Mouse (Mus musculus) heart, embryonic 11.5 days (tissue): ENCODE data around the gene Fat2. TPM values are rescaled to one million over a fixed set of nuclear protein-coding genes. Genes with fewer than 3 reads are reported as not detected.

Experiments
- ATAC-seq: fragments of 200-750 bp; cut with Nextera tagmentation; replicated peaks from 2 replicates; pipeline ENCODE4 v1.8.0; 2017; ENCODE audit warnings: moderate library complexity; ENCODE audit not compliant: insufficient number of reproducible peaks, low FRiP score, low TSS enrichment
- H3K27ac ChIP-seq: fragments of 300-500 bp; sonication (generic); 2 replicates; pipeline ENCODE4 v1.5.1; 2014; ENCODE audit warnings: mild to moderate bottlenecking, low read depth, low read length
- H3K27me3 ChIP-seq: fragments of 300-500 bp; sonication (generic); 2 replicates; pipeline ENCODE4 v1.6.1; 2014; ENCODE audit warnings: mild to moderate bottlenecking, low read length, mixed read lengths; ENCODE audit not compliant: control insufficient read depth, insufficient read depth
- H3K36me3 ChIP-seq: fragments of 300-500 bp; sonication (generic); 2 replicates; pipeline ENCODE4 v1.6.1; 2014; ENCODE audit warnings: mild to moderate bottlenecking, low read length, moderate library complexity, mixed read lengths; ENCODE audit not compliant: control insufficient read depth, insufficient read depth
- H3K4me1 ChIP-seq: fragments of 300-500 bp; sonication (generic); 2 replicates; pipeline ENCODE4 v1.6.1; 2014; ENCODE audit warnings: low read length; ENCODE audit not compliant: control insufficient read depth, insufficient read depth
- H3K4me2 ChIP-seq: fragments of 300-500 bp; sonication (generic); 2 replicates; pipeline ENCODE4 v1.6.1; 2014; ENCODE audit warnings: mild to moderate bottlenecking, moderate library complexity
- H3K4me3 ChIP-seq: fragments of 300-500 bp; sonication (generic); 2 replicates; pipeline ENCODE4 v1.5.1; 2014; ENCODE audit warnings: low read depth, low read length
- H3K9ac ChIP-seq: fragments of 300-500 bp; sonication (generic); 2 replicates; pipeline ENCODE4 v1.6.1; 2014; ENCODE audit warnings: mild to moderate bottlenecking, low read depth, low read length, moderate library complexity
- H3K9me3 ChIP-seq: fragments of 300-500 bp; sonication (generic); replicated peaks from 2 replicates; pipeline ENCODE4 v1.6.1; 2016; ENCODE audit warnings: low read length; ENCODE audit not compliant: control insufficient read depth
- WGBS: fragments of 180-500 bp; shearing (Covaris S2); extraction: QIAGEN DNeasy Blood & Tissue Kit; methylation state at CpG from one replicate; pipeline ENCODE4 v1.1.7; 2014; ENCODE audit not compliant: insufficient replicate concordance; 5-methylcytosine and 5-hydroxymethylcytosine counted together
- polyA plus RNA-seq: library from polyadenylated mRNA; unstranded; fragments of >200 nt; fragmentation: Nextera tagmentation; extraction: Ambion mirVana; gene quantifications from 2 replicates; pipeline ENCODE4 v1.2.1, GENCODE M21; 2014

The Fat2 gene
- polyA plus RNA-seq: not detected in 2 replicates

- H3K27ac ChIP-seq: no peak within 1 kb of the TSS
- WGBS: 39% methylated on average over 13 of the region's 13 CpGs
These were observed at the start of gene Fat2 for GRCm38 (mm10) chr11:55336101-55336891. Gene Fat2 (minus strand): TSS chr11:55336564.

GRCm38 (mm10) chr11:55383463-55384045 lies 47.2 kb upstream of the Fat2 start:
- Histone ChIP-seq H3K4me1 (0 out of 2 replicates have a peak, but pooled peaks cover 9% of the 10 kb centered on the region), H3K27ac (no peak overlapping the region), H3K4me2 (no peak overlapping the region), H3K9ac (no peak overlapping the region), H3K9me3 (no peaks in the 10 kb centered on the region), H3K36me3 (no peaks in the 10 kb centered on the region), H3K4me3 (no peak overlapping the region), H3K27me3 (peaks cover 3% of the 10 kb centered on the region; the same call in 1 of the 2 replicates)
- ATAC-seq: no peak
- 22% methylated on average over 6 of the region's 6 CpGs for WGBS

More at GRCm38 (mm10) chr11:55336101-55336891, at the start of gene Fat2:
- H3K9ac ChIP-seq: no peak within 1 kb of the TSS
- H3K4me3 ChIP-seq: no peak within 1 kb of the TSS
- H3K27me3 ChIP-seq: peaks cover 7% of the 10 kb centered on the region
- no peaks in the 10 kb centered on the region for H3K36me3 ChIP-seq
- no peak within 1 kb of the TSS for H3K4me2 ChIP-seq
- H3K4me1 ChIP-seq: no peaks in the 10 kb centered on the region
- no peak for ATAC-seq
- no peaks in the 10 kb centered on the region for H3K9me3 ChIP-seq

- no peaks in the 10 kb centered on the region for H3K27me3 ChIP-seq
- ATAC-seq: no peak
- no peaks in the 10 kb centered on the region for H3K36me3 ChIP-seq
- H3K4me1 ChIP-seq: 0 out of 2 replicates have a peak, but pooled peaks cover 9% of the 10 kb centered on the region
- no peak overlapping the region for H3K4me2 ChIP-seq
- no peak overlapping the region for H3K27ac ChIP-seq
- no peaks in the 10 kb centered on the region for H3K9me3 ChIP-seq
- H3K9ac ChIP-seq: no peak overlapping the region
- H3K4me3 ChIP-seq: no peak overlapping the region
- 31% methylated on average over 6 of the region's 6 CpGs for whole genome bisulfite sequencing
These were observed 44.5 kb upstream of the Fat2 start for GRCm38 (mm10) chr11:55380908-55381307.

- Histone ChIP-seq H3K9ac (no peak overlapping the region), H3K27me3 (0 out of 2 replicates have a peak, but pooled peaks cover 3% of the 10 kb centered on the region), H3K4me1 (0 out of 2 replicates have a peak, but pooled peaks cover 5% of the 10 kb centered on the region), H3K27ac (no peak overlapping the region), H3K4me2 (no peak overlapping the region), H3K36me3 (no peaks in the 10 kb centered on the region), H3K9me3 (no peaks in the 10 kb centered on the region), H3K4me3 (no peak overlapping the region)
- no peak for ATAC-seq
- WGBS: 39% methylated on average over 5 of the region's 5 CpGs
These were observed 42.0 kb upstream of the Fat2 start for GRCm38 (mm10) chr11:55378371-55378770.

GRCm38 (mm10) chr11:55373838-55374237 lies 37.5 kb upstream of the Fat2 start:
- 48% methylated on average over 6 of the region's 6 CpGs for WGBS

GRCm38 (mm10) chr11:55373373-55373772 lies 37.0 kb upstream of the Fat2 start:
- no peak for ATAC-seq
- Histone ChIP-seq H3K9ac (no peak overlapping the region), H3K4me1 (peaks cover 4% of the 10 kb centered on the region; the same call in 1 of the 2 replicates), H3K27me3 (0 out of 2 replicates have a peak, but pooled peaks cover 3% of the 10 kb centered on the region), H3K36me3 (no peaks in the 10 kb centered on the region), H3K4me3 (no peak overlapping the region), H3K4me2 (no peak overlapping the region), H3K9me3 (no peaks in the 10 kb centered on the region), H3K27ac (no peak overlapping the region)
- WGBS: 76% methylated on average over 12 of the region's 12 CpGs

More at GRCm38 (mm10) chr11:55373838-55374237, 37.5 kb upstream of the Fat2 start:
- H3K27me3 ChIP-seq: 0 out of 2 replicates have a peak, but pooled peaks cover 3% of the 10 kb centered on the region
- no peak overlapping the region for H3K4me3 ChIP-seq
- no peaks in the 10 kb centered on the region for H3K9me3 ChIP-seq
- no peak overlapping the region for H3K9ac ChIP-seq
- no peak overlapping the region for H3K27ac ChIP-seq
- H3K36me3 ChIP-seq: no peaks in the 10 kb centered on the region
- no peak overlapping the region for H3K4me2 ChIP-seq
- ATAC-seq: no peak
- peaks cover 4% of the 10 kb centered on the region; the same call in 1 of the 2 replicates for H3K4me1 ChIP-seq

GRCm38 (mm10) chr11:55372001-55372400 lies 35.6 kb upstream of the Fat2 start:
- Histone ChIP-seq H3K36me3 (no peaks in the 10 kb centered on the region), H3K27ac (no peak overlapping the region), H3K4me3 (no peak overlapping the region), H3K9ac (no peak overlapping the region), H3K4me2 (no peak overlapping the region), H3K27me3 (0 out of 2 replicates have a peak, but pooled peaks cover 3% of the 10 kb centered on the region), H3K4me1 (peaks cover 6% of the 10 kb centered on the region), H3K9me3 (no peaks in the 10 kb centered on the region)
- 55% methylated on average over 6 of the region's 6 CpGs for WGBS
- no peak for ATAC-seq

GRCm38 (mm10) chr11:55369093-55369471 lies 32.7 kb upstream of the Fat2 start:
- no peak for ATAC-seq
- H3K4me2 ChIP-seq: no peak overlapping the region
- no peak overlapping the region for H3K9ac ChIP-seq
- no peaks in the 10 kb centered on the region for H3K36me3 ChIP-seq
- no peaks in the 10 kb centered on the region for H3K9me3 ChIP-seq
- 48% methylated on average over 6 of the region's 6 CpGs for WGBS
- H3K27me3 ChIP-seq: 0 out of 2 replicates have a peak, but pooled peaks cover 3% of the 10 kb centered on the region
- no peak overlapping the region for H3K4me3 ChIP-seq
- peaks cover 12% of the 10 kb centered on the region for H3K4me1 ChIP-seq
- H3K27ac ChIP-seq: no peak overlapping the region
